Mouse (Mus musculus) MEL (cell line): ENCODE data around the gene Rnf111. TPM values are rescaled to one million over a fixed set of nuclear protein-coding genes. Genes with fewer than 3 reads are reported as not detected.
"Not testable (repeated sequence)": the region's sequence is repeated elsewhere in the genome, so short reads cannot be mapped to it uniquely, and the experiment has no call there.

ENCODE experiments used
- DNase-seq: peaks from one replicate; pipeline ENCODE4 v3.0.0; 2011; ENCODE audit warnings: low read depth, low spot score
- H3K27ac ChIP-seq: 2 replicates; pipeline ENCODE4 v1.5.1; 2012; ENCODE audit warnings: low read depth, mild to moderate bottlenecking, control low read depth, low read length, moderate library complexity; ENCODE audit not compliant: control insufficient read depth
- H3K27me3 ChIP-seq, 2 experiments: fragments of 150-350 bp in 1 of 2; sonication (generic) in 1 of 2; 2 replicates each; pipeline ENCODE4 v1.6.1; 2012; ENCODE audit warnings: low read length in 2 of 2, mild to moderate bottlenecking in 2 of 2, improper control_type of control experiment in 1 of 2, moderate library complexity in 1 of 2; ENCODE audit not compliant: insufficient read depth in 2 of 2, control insufficient read depth in 1 of 2
- H3K36me3 ChIP-seq, 2 experiments: 2 replicates each; pipeline ENCODE4 v1.6.1; 2012 to 2014; ENCODE audit warnings: low read length in 2 of 2, improper control_type of control experiment in 1 of 2, inconsistent platforms in 1 of 2, mild to moderate bottlenecking in 1 of 2; ENCODE audit not compliant: insufficient read depth in 2 of 2, control insufficient read depth in 1 of 2
- H3K4me1 ChIP-seq, 2 experiments: fragments of 150-350 bp in 1 of 2; sonication (generic) in 1 of 2; 2 replicates each; pipeline ENCODE4 v1.6.1; 2012; ENCODE audit warnings: low read length in 2 of 2, improper control_type of control experiment in 1 of 2, mild to moderate bottlenecking in 1 of 2; ENCODE audit not compliant: insufficient read depth in 2 of 2, control insufficient read depth in 1 of 2
- H3K4me3 ChIP-seq, 2 experiments: fragments of 150-350 bp in 1 of 2; sonication (generic) in 1 of 2; 2 replicates each; pipeline ENCODE4 v1.5.1; 2012; ENCODE audit warnings: low read depth in 2 of 2, low read length in 2 of 2, mild to moderate bottlenecking in 2 of 2, moderate library complexity in 2 of 2, control low read depth in 1 of 2, improper control_type of control experiment in 1 of 2; ENCODE audit not compliant: control insufficient read depth in 1 of 2, insufficient read depth in 1 of 2
- H3K79me2 ChIP-seq: 2 replicates; pipeline ENCODE4 v1.6.1; 2012; ENCODE audit warnings: mild to moderate bottlenecking, low read length, moderate library complexity; ENCODE audit not compliant: control insufficient read depth, poor library complexity, insufficient read depth
- H3K9ac ChIP-seq: 2 replicates; pipeline ENCODE4 v1.6.1; 2012; ENCODE audit warnings: low read depth, mild to moderate bottlenecking, control low read depth, low read length, moderate library complexity; ENCODE audit not compliant: control insufficient read depth, poor library complexity, severe bottlenecking
- H3K9me3 ChIP-seq: fragments of 150-350 bp; sonication (generic); replicated peaks from 2 replicates; pipeline ENCODE4 v1.6.1; 2012; ENCODE audit warnings: mild to moderate bottlenecking, low read length, improper control_type of control experiment, moderate library complexity; ENCODE audit not compliant: insufficient read depth
- CTCF ChIP-seq, 3 experiments: IDR thresholded peaks in 2 of 3; conservative IDR thresholded peaks in 1 of 3; 2 replicates each; pipeline ENCODE4 v1.5.1; 2011 to 2012; ENCODE audit warnings: low read length in 3 of 3, low read depth in 2 of 3, mild to moderate bottlenecking in 2 of 3, improper control_type of control experiment in 1 of 3, inconsistent platforms in 1 of 3, mixed read lengths in 1 of 3, moderate library complexity in 1 of 3; ENCODE audit not compliant: control insufficient read depth in 1 of 3, insufficient read depth in 1 of 3, poor library complexity in 1 of 3, severe bottlenecking in 1 of 3
- ELF1 ChIP-seq: IDR thresholded peaks from 2 replicates; pipeline ENCODE4 v1.6.1; 2014; ENCODE audit warnings: low read depth, mild to moderate bottlenecking, inconsistent platforms, low read length, improper control_type of control experiment, moderate library complexity
- HCFC1 ChIP-seq: IDR thresholded peaks from 2 replicates; pipeline ENCODE4 v1.6.1; 2012; ENCODE audit warnings: low read depth, mild to moderate bottlenecking, inconsistent platforms, low read length, improper control_type of control experiment, moderate library complexity
- KAT2A ChIP-seq: conservative IDR thresholded peaks from 2 replicates; pipeline ENCODE4 v1.6.1; 2012; ENCODE audit warnings: low read depth, low read length, improper control_type of control experiment, inconsistent platforms
- MAX ChIP-seq: IDR thresholded peaks from 2 replicates; pipeline ENCODE4 v1.6.1; 2011; ENCODE audit warnings: low read length, improper control_type of control experiment
- MXI1 ChIP-seq: IDR thresholded peaks from 2 replicates; pipeline ENCODE4 v1.6.1; 2011; ENCODE audit warnings: mild to moderate bottlenecking, low read depth, low read length, improper control_type of control experiment
- MYC ChIP-seq: IDR thresholded peaks from 2 replicates; pipeline ENCODE4 v1.6.1; 2011; ENCODE audit warnings: low read depth, mild to moderate bottlenecking, low read length, improper control_type of control experiment, moderate library complexity
- NELFE ChIP-seq: IDR thresholded peaks from 2 replicates; pipeline ENCODE4 v1.6.1; 2011; ENCODE audit warnings: low read depth, low read length, improper control_type of control experiment
- NRF1 ChIP-seq: IDR thresholded peaks from 2 replicates; pipeline ENCODE4 v1.6.1; 2014; ENCODE audit warnings: low read depth, mild to moderate bottlenecking, inconsistent platforms, low read length, improper control_type of control experiment, moderate library complexity; ENCODE audit not compliant: poor library complexity, insufficient read depth, severe bottlenecking
- POLR2A ChIP-seq, 2 experiments: IDR thresholded peaks; 2 replicates each; pipeline ENCODE4 v1.6.1; 2011 to 2012; ENCODE audit warnings: low read length in 2 of 2, mild to moderate bottlenecking in 2 of 2, control low read depth in 1 of 2, improper control_type of control experiment in 1 of 2, low read depth in 1 of 2, moderate library complexity in 1 of 2; ENCODE audit not compliant: control insufficient read depth in 1 of 2, insufficient read depth in 1 of 2, poor library complexity in 1 of 2
- POLR2AphosphoS2 ChIP-seq: IDR thresholded peaks from 2 replicates; pipeline ENCODE4 v1.6.1; 2011; ENCODE audit warnings: low read length, improper control_type of control experiment
- RAD21 ChIP-seq: IDR thresholded peaks from 2 replicates; pipeline ENCODE4 v1.6.1; 2011; ENCODE audit warnings: mild to moderate bottlenecking, low read depth, low read length, improper control_type of control experiment
- SIN3A ChIP-seq: IDR thresholded peaks from 2 replicates; pipeline ENCODE4 v1.6.1; 2012; ENCODE audit warnings: low read length, improper control_type of control experiment, inconsistent platforms
- SMC3 ChIP-seq: IDR thresholded peaks from 2 replicates; pipeline ENCODE4 v1.6.1; 2011; ENCODE audit warnings: low read depth, low read length, improper control_type of control experiment
- TBP ChIP-seq: IDR thresholded peaks from 2 replicates; pipeline ENCODE4 v1.8.0; 2011; ENCODE audit warnings: low read depth, low read length, improper control_type of control experiment
- TCF12 ChIP-seq: IDR thresholded peaks from 2 replicates; pipeline ENCODE4 v1.6.1; 2014; ENCODE audit warnings: low read depth, mild to moderate bottlenecking, inconsistent platforms, low read length, improper control_type of control experiment, moderate library complexity
- ZMIZ1 ChIP-seq: IDR thresholded peaks from 2 replicates; pipeline ENCODE4 v1.6.1; 2012; ENCODE audit warnings: low read depth, mild to moderate bottlenecking, inconsistent platforms, low read length, improper control_type of control experiment, moderate library complexity
- ZNF384 ChIP-seq: IDR thresholded peaks from 2 replicates; pipeline ENCODE4 v1.6.1; 2012; ENCODE audit warnings: low read depth, mild to moderate bottlenecking, inconsistent platforms, low read length, improper control_type of control experiment
- polyA plus RNA-seq, 2 experiments: library from polyadenylated mRNA; stranded (reverse) in 1 of 2; unstranded in 1 of 2; fragments of >175 nt in 1 of 2; fragments of >200 nt in 1 of 2; gene quantifications; 2 replicates each; pipeline versions ENCODE4 v1.2.1 to v1.2.4; 2012; ENCODE audit warnings: low replicate concordance in 2 of 2, low read depth in 1 of 2; ENCODE audit not compliant: insufficient read length in 2 of 2, insufficient read depth in 1 of 2, missing spikeins in 1 of 2
- total RNA-seq: library from RNA; depleted of rRNA; stranded (reverse); fragments of 300-350 nt; gene quantifications from 2 replicates; pipeline ENCODE4 v1.2.3, GENCODE M21; 2012; rRNA removed

Gene Rnf111
- total RNA-seq, result 25.2 and 25.4 TPM in 2 replicates
- polyA plus RNA-seq, result 10 to 100 TPM; 46.0 to 88.2 TPM

DNA sequence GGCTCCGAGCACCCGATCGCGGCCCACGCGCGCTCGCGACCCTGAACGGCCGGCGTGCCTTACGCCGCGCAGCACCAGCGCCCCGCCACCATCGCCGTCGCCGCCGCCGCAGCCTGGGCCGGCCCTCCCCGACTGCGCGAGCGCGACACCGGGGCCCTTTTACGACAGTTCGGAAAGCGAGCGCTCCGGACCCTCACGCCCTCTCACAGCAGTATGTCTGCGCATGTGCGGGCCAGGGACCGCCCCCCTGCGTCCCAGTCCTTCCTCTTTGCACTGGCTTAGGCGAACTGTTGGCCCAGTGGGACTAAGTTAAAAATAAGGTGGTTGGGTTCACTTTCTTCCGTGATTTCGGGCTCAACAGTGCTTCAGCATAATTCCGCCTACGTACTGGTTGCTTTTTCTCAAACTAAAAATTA, at the start of gene Rnf111:
Rnf111 (minus strand) TSS at position 100 of the 416 bp plus-strand sequence.
- peak within 1 kb of the TSS; percentile 90 for H3K27ac ChIP-seq
- H3K4me1 ChIP-seq, result peaks cover 2 to 8% of the 10 kb centered on the region in 2 experiments; a peak in 3 of 4 replicates
- TF ChIP-seq SIN3A, result peak; percentile 76; the same call in 1 of the 2 replicates
- 0 out of 2 replicates have a peak, but pooled peaks have one; percentile 40 for TF ChIP-seq MXI1
- TF ChIP-seq NELFE, result peak; percentile 78
- TF ChIP-seq POLR2A (IDR thresholded peaks at IDR 0.05; ENCODE audit: control insufficient read depth in 1 of 2, insufficient read depth in 1 of 2, low read depth in 1 of 2, low read length in 2 of 2, poor library complexity in 1 of 2), result peak; percentile 90
- TF ChIP-seq TCF12, result peak; percentile 70
- TF ChIP-seq POLR2AphosphoS2, result peak; percentile 84; the same call in 1 of the 2 replicates
- peak; percentile 87 for TF ChIP-seq HCFC1
- peak; percentile 96 for TF ChIP-seq NRF1
- peak; percentile 77 for TF ChIP-seq TBP
- peak; percentile 77 for TF ChIP-seq KAT2A
- no peak for TF ChIP-seq SMC3
- peak; percentile 78 for TF ChIP-seq ELF1
- TF ChIP-seq MAX, result no peak; the same call in 1 of the 2 replicates
- TF ChIP-seq ZMIZ1, result peak; percentile 92
- no peak for TF ChIP-seq MYC
- H3K27me3 ChIP-seq, result no peaks in the 10 kb centered on the region
- no peaks in the 10 kb centered on the region for H3K9me3 ChIP-seq
- H3K79me2 ChIP-seq, result peaks cover 35% of the 10 kb centered on the region
- peak within 1 kb of the TSS; percentile 96 for H3K9ac ChIP-seq
- peaks cover 3 to 31% of the 10 kb centered on the region in 2 experiments; a peak in 3 of 4 replicates for H3K36me3 ChIP-seq
- peak within 1 kb of the TSS; percentile 90 for H3K4me3 ChIP-seq
- peak; percentile 97 for DNase-seq

GRCm38 (mm10) chr9:70552233-70552632, 48.7 kb upstream of the Rnf111 start:
- not testable (repeated sequence) for H3K9me3 ChIP-seq, H3K27ac ChIP-seq, H3K27me3 ChIP-seq

More at GRCm38 (mm10) chr9:70552233-70552632, 48.7 kb upstream of the Rnf111 start:
- not testable (repeated sequence) for H3K9ac ChIP-seq, H3K4me1 ChIP-seq, H3K4me3 ChIP-seq
- TF ChIP-seq SMC3, result 0 out of 2 replicates have a peak, but pooled peaks have one; percentile 14
- TF ChIP-seq CTCF (IDR thresholded peaks at IDR 0.05 in 2 of 3, conservative IDR thresholded peaks at IDR 0.05 in 1 of 3; ENCODE audit: control insufficient read depth in 1 of 3, insufficient read depth in 1 of 3, low read depth in 2 of 3, low read length in 3 of 3, poor library complexity in 1 of 3, severe bottlenecking in 1 of 3), result peak in 2 of 3 experiments; percentile 31 to 38; a peak in 3 of 6 replicates
- TF ChIP-seq ZNF384, result peak; percentile 48; the same call in 1 of the 2 replicates
- peak; percentile 6 for TF ChIP-seq RAD21
- Histone ChIP-seq H3K36me3 (peaks cover 15 to 45% of the 10 kb centered on the region in 2 experiments), H3K79me2 (peaks cover 49% of the 10 kb centered on the region)
- DNase-seq, result peak; percentile 44
